Mouse (Mus musculus): ENCODE data around the gene Btbd3. TPM values are rescaled to one million over a fixed set of nuclear protein-coding genes. Genes with fewer than 3 reads are reported as not detected.

Btbd3 gene
- polyA plus RNA-seq, 1 experiment from 2014 or later = 28.1 TPM

DNA sequence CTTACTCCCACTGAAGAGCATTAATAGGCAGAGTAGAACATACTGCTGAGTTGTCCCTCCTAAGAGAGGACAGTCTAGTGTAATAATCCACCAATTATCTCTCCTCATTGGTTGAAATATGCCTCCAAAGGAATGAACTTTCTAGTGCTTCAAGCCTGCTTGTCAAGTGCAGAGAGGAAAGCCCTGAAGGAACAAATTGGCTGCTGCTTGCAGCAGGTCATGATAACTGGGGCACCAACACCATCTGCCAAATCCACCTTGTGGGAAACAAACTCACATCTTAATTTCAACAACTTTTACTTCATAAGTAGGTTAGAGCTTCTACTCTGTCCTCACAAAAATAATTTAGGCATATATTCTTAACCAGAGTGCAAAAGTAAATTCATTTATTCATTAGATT lies 122.5 kb downstream of the Btbd3 start:
- no peaks in the 10 kb centered on the region for H3K9me3 ChIP-seq (ENCODE audit: control insufficient read depth, low read length)
- no peak overlapping the region for H3K27ac ChIP-seq (replicated peaks; ENCODE audit: low read depth, low read length)
- no peak overlapping the region for H3K4me3 ChIP-seq (ENCODE audit: low read depth, low read length)
- H3K36me3 ChIP-seq (ENCODE audit: control insufficient read depth, insufficient read depth, low read length) = no peaks in the 10 kb centered on the region
- no peak for DNase-seq (ENCODE audit: low spot score)
- no peak for ATAC-seq (ENCODE audit: low read depth)
- H3K27me3 ChIP-seq (replicated peaks; ENCODE audit: control insufficient read depth, insufficient read depth, low read length) = no peaks in the 10 kb centered on the region
- no peaks in the 10 kb centered on the region for H3K4me1 ChIP-seq (ENCODE audit: control insufficient read depth, insufficient read depth, low read length)
- no peak overlapping the region for H3K9ac ChIP-seq (ENCODE audit: low read depth, low read length)
- no peak overlapping the region for H3K4me2 ChIP-seq (ENCODE audit: low read depth, low read length)

DNA sequence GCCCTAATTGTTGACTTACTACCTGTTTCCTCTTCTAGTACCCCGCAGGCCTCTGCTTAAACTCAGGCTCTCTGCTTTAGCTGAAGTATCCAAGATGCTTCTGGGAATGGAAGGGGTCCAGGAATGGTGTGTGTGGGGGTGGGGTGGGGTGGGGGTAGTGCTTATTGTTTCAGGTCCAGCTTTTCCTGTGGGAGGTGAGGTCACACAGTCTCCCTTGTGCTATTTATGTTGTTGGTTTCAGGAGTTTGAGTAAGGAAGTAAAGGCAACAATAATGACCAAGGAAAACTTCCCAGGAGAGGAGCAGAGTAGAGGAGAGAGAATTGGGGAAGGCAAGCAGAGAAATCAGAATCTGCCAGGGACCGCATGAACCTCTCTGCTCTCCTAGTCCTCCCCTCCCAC lies 128.4 kb downstream of the Btbd3 start:
- no peaks in the 10 kb centered on the region for H3K9me3 ChIP-seq (ENCODE audit: control insufficient read depth, low read length)
- H3K9ac ChIP-seq (ENCODE audit: low read depth, low read length) = no peak overlapping the region
- H3K4me1 ChIP-seq (ENCODE audit: control insufficient read depth, insufficient read depth, low read length) = no peaks in the 10 kb centered on the region
- H3K4me3 ChIP-seq (ENCODE audit: low read depth, low read length) = no peak overlapping the region
- H3K27ac ChIP-seq (replicated peaks; ENCODE audit: low read depth, low read length) = no peak overlapping the region
- DNase-seq (ENCODE audit: low spot score) = no peak
- WGBS = 73% methylated on average over 2 of the region's 2 CpGs
- H3K27me3 ChIP-seq (replicated peaks; ENCODE audit: control insufficient read depth, insufficient read depth, low read length) = no peaks in the 10 kb centered on the region
- no peaks in the 10 kb centered on the region for H3K36me3 ChIP-seq (ENCODE audit: control insufficient read depth, insufficient read depth, low read length)
- no peak overlapping the region for H3K4me2 ChIP-seq (ENCODE audit: low read depth, low read length)
- ATAC-seq (ENCODE audit: low read depth) = no peak

DNA sequence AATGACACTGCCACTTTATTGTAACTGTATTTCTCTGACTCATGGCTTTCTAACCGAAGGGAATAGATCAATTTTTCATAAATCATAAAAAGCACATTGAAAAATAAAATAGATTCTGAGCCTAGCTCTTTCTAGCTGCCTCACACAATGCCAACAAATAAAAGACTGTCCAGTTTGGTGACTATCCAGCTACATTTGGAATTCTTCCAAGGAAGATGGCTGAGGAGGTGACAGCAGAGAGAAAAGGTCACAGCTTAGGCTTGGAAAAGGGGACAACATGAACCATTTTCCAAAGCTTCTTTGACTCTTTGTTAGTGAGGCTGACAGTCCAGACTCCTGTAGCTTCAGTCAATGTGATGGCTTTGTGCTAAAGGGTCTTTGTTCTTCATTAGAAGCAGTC lies 132.2 kb downstream of the Btbd3 start:
- DNase-seq (ENCODE audit: low spot score) (no peak), ATAC-seq (ENCODE audit: low read depth) (no peak)
- no peaks in the 10 kb centered on the region for H3K4me1 ChIP-seq (ENCODE audit: control insufficient read depth, insufficient read depth, low read length)
- no peak overlapping the region for H3K4me2 ChIP-seq (ENCODE audit: low read depth, low read length)
- WGBS = 79% methylated on average over 1 of the region's 1 CpGs
- no peak overlapping the region for H3K27ac ChIP-seq (replicated peaks; ENCODE audit: low read depth, low read length)
- no peaks in the 10 kb centered on the region for H3K27me3 ChIP-seq (replicated peaks; ENCODE audit: control insufficient read depth, insufficient read depth, low read length)
- no peaks in the 10 kb centered on the region for H3K9me3 ChIP-seq (ENCODE audit: control insufficient read depth, low read length)
- H3K9ac ChIP-seq (ENCODE audit: low read depth, low read length) = no peak overlapping the region
- no peaks in the 10 kb centered on the region for H3K36me3 ChIP-seq (ENCODE audit: control insufficient read depth, insufficient read depth, low read length)
- no peak overlapping the region for H3K4me3 ChIP-seq (ENCODE audit: low read depth, low read length)

DNA sequence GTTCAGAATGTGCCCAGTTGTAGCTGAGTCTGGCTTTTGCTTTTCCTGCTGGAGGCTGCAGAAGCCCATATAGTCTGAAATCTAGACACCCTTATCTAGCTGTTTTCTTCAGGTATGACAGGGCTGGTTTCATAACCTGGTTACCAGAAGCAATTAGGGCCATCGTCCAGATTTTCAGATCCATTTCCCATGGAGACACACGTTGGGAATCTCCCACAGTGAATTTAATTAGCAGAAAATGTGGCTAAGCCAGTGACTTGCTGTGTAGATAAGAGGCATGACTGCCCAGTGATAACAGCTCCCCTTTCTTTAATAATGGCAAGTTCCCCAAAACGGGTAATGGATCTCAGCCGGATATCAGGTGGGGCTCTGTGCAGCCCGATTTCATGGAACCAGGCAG lies 146.7 kb downstream of the Btbd3 start:
- no peaks in the 10 kb centered on the region for H3K36me3 ChIP-seq (ENCODE audit: control insufficient read depth, insufficient read depth, low read length)
- WGBS = 55% methylated on average over 5 of the region's 5 CpGs
- H3K27ac ChIP-seq (replicated peaks; ENCODE audit: low read depth, low read length) = no peak overlapping the region
- no peak overlapping the region for H3K9ac ChIP-seq (ENCODE audit: low read depth, low read length)
- no peak for DNase-seq (ENCODE audit: low spot score)
- ATAC-seq (ENCODE audit: low read depth) = no peak
- H3K9me3 ChIP-seq (ENCODE audit: control insufficient read depth, low read length) = no peaks in the 10 kb centered on the region
- H3K4me1 ChIP-seq (ENCODE audit: control insufficient read depth, insufficient read depth, low read length) = peaks cover 3% of the 10 kb centered on the region; the same call in 1 of the 2 replicates
- no peaks in the 10 kb centered on the region for H3K27me3 ChIP-seq (replicated peaks; ENCODE audit: control insufficient read depth, insufficient read depth, low read length)
- no peak overlapping the region for H3K4me3 ChIP-seq (ENCODE audit: low read depth, low read length)
- H3K4me2 ChIP-seq (ENCODE audit: low read depth, low read length) = no peak overlapping the region

DNA sequence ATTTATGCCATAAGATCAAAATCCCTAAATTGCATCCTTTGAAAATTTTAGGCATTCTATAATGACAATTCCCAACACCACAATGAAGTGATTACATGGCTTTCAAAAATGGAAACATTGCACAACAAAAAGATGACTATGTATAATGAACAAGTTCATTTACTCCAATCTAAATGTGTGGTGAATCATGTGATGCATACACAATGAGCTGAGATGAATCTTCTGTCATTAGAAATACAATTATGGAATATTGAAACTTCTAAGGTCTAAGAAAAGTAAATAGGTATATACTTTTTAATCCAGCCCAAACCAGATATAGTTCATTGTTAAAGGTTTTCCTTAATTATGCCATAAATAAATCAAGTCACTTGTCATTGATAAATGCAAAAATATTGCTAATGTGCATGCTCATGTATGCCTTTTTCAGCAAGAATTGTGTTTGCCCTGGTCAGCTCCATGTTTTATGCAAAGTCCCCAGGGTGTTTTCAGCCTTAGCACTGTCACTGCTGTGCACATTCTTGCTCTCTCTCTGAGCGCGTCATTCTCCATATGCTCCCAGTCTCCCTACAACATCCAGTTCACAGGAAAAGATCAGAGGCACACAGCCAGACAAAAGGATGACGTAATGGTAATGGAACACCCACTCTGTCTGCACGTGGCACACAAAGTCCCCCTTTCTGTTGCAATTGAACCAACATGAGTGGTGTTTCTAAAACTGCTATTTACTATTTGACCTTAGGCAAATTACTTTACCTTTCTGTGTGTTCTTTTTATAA lies 149.6 kb downstream of the Btbd3 start:
- no peak overlapping the region for H3K4me3 ChIP-seq (ENCODE audit: low read depth, low read length)
- WGBS = 10% methylated on average over 4 of the region's 4 CpGs
- H3K9me3 ChIP-seq (ENCODE audit: control insufficient read depth, low read length) = no peaks in the 10 kb centered on the region
- no peaks in the 10 kb centered on the region for H3K36me3 ChIP-seq (ENCODE audit: control insufficient read depth, insufficient read depth, low read length)
- no peak overlapping the region for H3K27ac ChIP-seq (replicated peaks; ENCODE audit: low read depth, low read length)
- ATAC-seq (ENCODE audit: low read depth) (peak; percentile 89), DNase-seq (ENCODE audit: low spot score) (peak; percentile 67)
- no peaks in the 10 kb centered on the region for H3K27me3 ChIP-seq (replicated peaks; ENCODE audit: control insufficient read depth, insufficient read depth, low read length)
- no peak overlapping the region for H3K9ac ChIP-seq (ENCODE audit: low read depth, low read length)
- peaks cover 3% of the 10 kb centered on the region; the same call in 1 of the 2 replicates for H3K4me1 ChIP-seq (ENCODE audit: control insufficient read depth, insufficient read depth, low read length)
- no peak overlapping the region for H3K4me2 ChIP-seq (ENCODE audit: low read depth, low read length)

GRCm38 (mm10) chr2:138406703-138407102 lies 150.3 kb downstream of the Btbd3 start:
- H3K4me2 ChIP-seq (ENCODE audit: low read depth, low read length) = no peak overlapping the region
- ATAC-seq (ENCODE audit: low read depth) = peak; percentile 56; the same call in 1 of the 2 replicates
- H3K4me3 ChIP-seq (ENCODE audit: low read depth, low read length) = no peak overlapping the region
- H3K9ac ChIP-seq (ENCODE audit: low read depth, low read length) = no peak overlapping the region
- H3K27me3 ChIP-seq (replicated peaks; ENCODE audit: control insufficient read depth, insufficient read depth, low read length) = no peaks in the 10 kb centered on the region
- no peak for DNase-seq (ENCODE audit: low spot score)
- H3K36me3 ChIP-seq (ENCODE audit: control insufficient read depth, insufficient read depth, low read length) = no peaks in the 10 kb centered on the region
- H3K9me3 ChIP-seq (ENCODE audit: control insufficient read depth, low read length) = no peaks in the 10 kb centered on the region
- peaks cover 3% of the 10 kb centered on the region; the same call in 1 of the 2 replicates for H3K4me1 ChIP-seq (ENCODE audit: control insufficient read depth, insufficient read depth, low read length)
- H3K27ac ChIP-seq (replicated peaks; ENCODE audit: low read depth, low read length) = no peak overlapping the region

- no peak overlapping the region for H3K4me3 ChIP-seq (ENCODE audit: low read depth, low read length)
- H3K4me1 ChIP-seq (ENCODE audit: control insufficient read depth, insufficient read depth, low read length) = peaks cover 10% of the 10 kb centered on the region
- H3K9me3 ChIP-seq (ENCODE audit: control insufficient read depth, low read length) = no peaks in the 10 kb centered on the region
- 14% methylated on average over 5 of the region's 5 CpGs for WGBS
- H3K4me2 ChIP-seq (ENCODE audit: low read depth, low read length) = no peak overlapping the region
- H3K36me3 ChIP-seq (ENCODE audit: control insufficient read depth, insufficient read depth, low read length) = no peaks in the 10 kb centered on the region
- ATAC-seq (ENCODE audit: low read depth) = peak; percentile 37; the same call in 1 of the 2 replicates
- no peak overlapping the region for H3K9ac ChIP-seq (ENCODE audit: low read depth, low read length)
- H3K27ac ChIP-seq (replicated peaks; ENCODE audit: low read depth, low read length) = peak overlapping the region; percentile 39
- H3K27me3 ChIP-seq (replicated peaks; ENCODE audit: control insufficient read depth, insufficient read depth, low read length) = no peaks in the 10 kb centered on the region
- peak; percentile 63 for DNase-seq (ENCODE audit: low spot score)
Measured at GRCm38 (mm10) chr2:138412537-138412936, 156.2 kb downstream of the Btbd3 start.

- no peak for ATAC-seq (ENCODE audit: low read depth)
- Histone ChIP-seq H3K9me3 (ENCODE audit: control insufficient read depth, low read length) (no peaks in the 10 kb centered on the region), H3K27me3 (replicated peaks; ENCODE audit: control insufficient read depth, insufficient read depth, low read length) (no peaks in the 10 kb centered on the region)
Measured at GRCm38 (mm10) chr2:138422321-138422720, 166.0 kb downstream of the Btbd3 start.

GRCm38 (mm10) chr2:138431991-138432390 lies 175.6 kb downstream of the Btbd3 start:
- Histone ChIP-seq H3K4me1 (ENCODE audit: control insufficient read depth, insufficient read depth, low read length) (no peaks in the 10 kb centered on the region), H3K4me3 (ENCODE audit: low read depth, low read length) (no peak overlapping the region), H3K9ac (ENCODE audit: low read depth, low read length) (no peak overlapping the region), H3K36me3 (ENCODE audit: control insufficient read depth, insufficient read depth, low read length) (no peaks in the 10 kb centered on the region), H3K9me3 (ENCODE audit: control insufficient read depth, low read length) (no peaks in the 10 kb centered on the region), H3K27ac (replicated peaks; ENCODE audit: low read depth, low read length) (no peak overlapping the region), H3K4me2 (ENCODE audit: low read depth, low read length) (no peak overlapping the region), H3K27me3 (replicated peaks; ENCODE audit: control insufficient read depth, insufficient read depth, low read length) (no peaks in the 10 kb centered on the region)
- ATAC-seq (ENCODE audit: low read depth) (no peak), DNase-seq (ENCODE audit: low spot score) (no peak)
- WGBS = 39% methylated on average over 2 of the region's 2 CpGs

More at GRCm38 (mm10) chr2:138422321-138422720, 166.0 kb downstream of the Btbd3 start:
- Histone ChIP-seq H3K4me3 (ENCODE audit: low read depth, low read length) (no peak overlapping the region), H3K9ac (ENCODE audit: low read depth, low read length) (no peak overlapping the region), H3K27ac (replicated peaks; ENCODE audit: low read depth, low read length) (no peak overlapping the region), H3K4me1 (ENCODE audit: control insufficient read depth, insufficient read depth, low read length) (no peaks in the 10 kb centered on the region), H3K36me3 (ENCODE audit: control insufficient read depth, insufficient read depth, low read length) (no peaks in the 10 kb centered on the region), H3K4me2 (ENCODE audit: low read depth, low read length) (no peak overlapping the region)
- whole genome bisulfite sequencing = 72% methylated on average over 2 of the region's 2 CpGs
- no peak for DNase-seq (ENCODE audit: low spot score)
